In genomic region chr6:88193433-88194052, GRCm38 (mm10) we compare ENCODE assay signal across 8 mouse cellular contexts. TPM values are rescaled to one million over a fixed set of nuclear protein-coding genes. Genes with fewer than 3 reads are reported as not detected.
DNase-seq lines count a peak whose midpoint lies in the region; ATAC-seq and TF ChIP-seq lines count a peak whose summit lies in the region.

TSS of gene Gata2 (plus strand) at chr6:88193891.

- intact Hi-C loops in heart, adult 2 months (cut with DNase I): loop anchor here (5.0 kb wide), 2 partner anchors 289 to 309 kb away; no protein-coding TSS in a partner anchor

- H3K9me3 ChIP-seq in G1E (replicated peaks): no peaks in the 10 kb centered on the region
- no peaks in the 10 kb centered on the region for H3K9me3 ChIP-seq in kidney, embryonic 15.5 days (replicated peaks)

- no peak for TF ChIP-seq EP300 in heart, adult 2 months (IDR thresholded peaks at IDR 0.05; ENCODE audit: insufficient read depth, low read depth, low read length)

- peaks cover 75% of the 10 kb centered on the region for H3K4me1 ChIP-seq in G1E (ENCODE audit: insufficient read depth, low read depth, low read length)
- peaks cover 4% of the 10 kb centered on the region for H3K4me1 ChIP-seq in heart, adult 2 months (ENCODE audit: control insufficient read depth, insufficient read depth, low read length)
- peaks cover 66% of the 10 kb centered on the region for H3K4me1 ChIP-seq in kidney, embryonic 15.5 days

- H3K27ac ChIP-seq in heart, adult 2 months: peak within 1 kb of the TSS; percentile 15
- no peak within 1 kb of the TSS for H3K27ac ChIP-seq in kidney, embryonic 15.5 days

- no peaks in the 10 kb centered on the region for H3K27me3 ChIP-seq in G1E (ENCODE audit: insufficient read depth, low read length)
- peaks cover 8% of the 10 kb centered on the region for H3K27me3 ChIP-seq in heart, adult 2 months (ENCODE audit: control insufficient read depth, insufficient read depth, low read length)
- H3K27me3 ChIP-seq in kidney, embryonic 15.5 days: peaks cover 100% of the 10 kb centered on the region

- DNase-seq in G1E (ENCODE audit: low spot score): no peak
- no peak for DNase-seq in adrenal gland, postnatal 4 days (ENCODE audit: low spot score in 2 of 2)
- peak; percentile 71 to 76 for DNase-seq in heart, adult 2 months
- no peak for DNase-seq in right cerebral cortex, postnatal 10 days (ENCODE audit: low spot score in 2 of 2)

- TF ChIP-seq POLR2A in heart, adult 2 months (IDR thresholded peaks at IDR 0.05; ENCODE audit: insufficient read depth, low read depth, low read length): no peak

- TF ChIP-seq CTCF in G1E (IDR thresholded peaks at IDR 0.05; ENCODE audit: low read depth, low read length): no peak
- TF ChIP-seq CTCF in heart, adult 2 months (IDR thresholded peaks at IDR 0.05): peak; percentile 63

- peak within 1 kb of the TSS; percentile 99 for H3K4me3 ChIP-seq in G1E (ENCODE audit: low read depth, low read length)
- peak within 1 kb of the TSS; percentile 49 for H3K4me3 ChIP-seq in heart, adult 2 months
- peak within 1 kb of the TSS; percentile 42 for H3K4me3 ChIP-seq in kidney, embryonic 15.5 days (replicated peaks)

- no peaks in the 10 kb centered on the region for H3K79me2 ChIP-seq in heart, adult 2 months (replicated peaks; ENCODE audit: control insufficient read depth, insufficient read depth, low read length)

- no peak for ATAC-seq in G1E (ENCODE audit: extremely low read depth, insufficient number of reproducible peaks, low FRiP score, poor library complexity, severe bottlenecking)
- ATAC-seq in kidney, embryonic 15.5 days (replicated peaks; ENCODE audit: low FRiP score): no peak
- ATAC-seq in megakaryocyte, adult 5-6 weeks (ENCODE audit: poor library complexity, severe bottlenecking): peak; percentile 45
- no peak for ATAC-seq in CD4-positive, CD25-positive, alpha-beta regulatory T cell, adult 4 months
- no peak for ATAC-seq in inflammation-experienced regulatory T-cells, adult 6 months

- H3K9ac ChIP-seq in heart, adult 2 months (ENCODE audit: low read depth, low read length): peak within 1 kb of the TSS; percentile 76
- peak within 1 kb of the TSS; percentile 50 for H3K9ac ChIP-seq in kidney, embryonic 15.5 days

- WGBS in heart, adult 2 months: 7% methylated on average over 53 of the region's 57 CpGs
- 2% methylated on average over 57 of the region's 57 CpGs for WGBS in kidney, embryonic 15.5 days

- peak within 1 kb of the TSS; percentile 80 for H3K4me2 ChIP-seq in kidney, embryonic 15.5 days

- peaks cover 61% of the 10 kb centered on the region for H3K36me3 ChIP-seq in G1E (replicated peaks)
- no peaks in the 10 kb centered on the region for H3K36me3 ChIP-seq in heart, adult 2 months (ENCODE audit: control insufficient read depth, insufficient read depth, low read length)
- no peaks in the 10 kb centered on the region for H3K36me3 ChIP-seq in kidney, embryonic 15.5 days

RNA-seq across cellular contexts. Expression of gene Gata2, which starts in this region (rescaled TPM):
- 264 and 265 TPM in 2 replicates for total RNA-seq in G1E (2014; fragmentation: Nextera tagmentation)
- 127 and 145 TPM in 2 replicates for total RNA-seq in G1E (2017)
- polyA plus RNA-seq in G1E (2012): 1,748 and 2,211 TPM in 2 replicates
- 10 to 100 TPM; 55.5 to 62.7 TPM for total RNA-seq in adrenal gland, postnatal 4 days (2021)
- 10 to 100 TPM; 17.8 to 19.6 TPM for total RNA-seq in heart, adult 2 months (2021)
- 14.3 and 18.7 TPM in 2 replicates for polyA plus RNA-seq in heart, adult 2 months (2012; rRNA removed)
- 42.1 and 59.5 TPM in 2 replicates for polyA plus RNA-seq in kidney, embryonic 15.5 days (2015; fragmentation: Nextera tagmentation; extraction: Ambion mirVana)
- 21.4 and 22.3 TPM in 2 replicates for total RNA-seq in megakaryocyte, adult 5-6 weeks (2015)
- total RNA-seq in megakaryocyte, adult 5-6 weeks (2017): 11.3 and 13.5 TPM in 2 replicates
- under 1 TPM in 1 of 2 experiments, not detected in 1; 0.09 TPM for polyA plus RNA-seq in CD4-positive, CD25-positive, alpha-beta regulatory T cell, adult 4 months (2017; shearing (Covaris generic))
- polyA plus RNA-seq in inflammation-experienced regulatory T-cells, adult 6 months (2017; shearing (Covaris generic)): not detected

Comparison
In these comparisons a context has a peak if more than half of its experiments do, and no peak if none do; other contexts are left out.
1. RNA of gene Gata2 (polyA plus RNA-seq): 1,748 to 2,211 TPM in G1E; 42.1 to 59.5 TPM in kidney, embryonic 15.5 days, 14.3 to 18.7 TPM in heart, adult 2 months, 0.09 TPM in CD4-positive, CD25-positive, alpha-beta regulatory T cell, adult 4 months and not detected in inflammation-experienced regulatory T-cells, adult 6 months; every median in the first group is over 10 times any median in the second.
2. DNase-seq: peak in heart, adult 2 months (2 of 2); none in G1E (single experiment), adrenal gland, postnatal 4 days (0 of 2) and right cerebral cortex, postnatal 10 days (0 of 2).
3. H3K4me3 ChIP-seq: peak in every context shown above with its lines; median percentile 99 in G1E; 49 in heart, adult 2 months; 42 in kidney, embryonic 15.5 days.